Mouse (Mus musculus): ENCODE data around the gene Csdc2. TPM values are rescaled to one million over a fixed set of nuclear protein-coding genes. Genes with fewer than 3 reads are reported as not detected.
"Not testable (repeated sequence)": the region's sequence is repeated elsewhere in the genome, so short reads cannot be mapped to it uniquely, and the experiment has no call there.

The Csdc2 gene
- polyA plus RNA-seq, 1 experiment = 228 TPM

- no peak for DNase-seq (ENCODE audit: extremely low spot score in 1 of 2, low spot score in 1 of 2)
Measured at GRCm38 (mm10) chr15:81952310-81952709, 15.8 kb downstream of the Csdc2 start.

- no peak for DNase-seq (ENCODE audit: extremely low spot score in 1 of 2, low spot score in 1 of 2)
Measured at GRCm38 (mm10) chr15:81954151-81954583, 17.6 kb downstream of the Csdc2 start.

- no peak for DNase-seq (ENCODE audit: extremely low spot score in 1 of 2, low spot score in 1 of 2)
Measured at GRCm38 (mm10) chr15:81954716-81955115, 18.2 kb downstream of the Csdc2 start.

- no peak for DNase-seq (ENCODE audit: extremely low spot score in 1 of 2, low spot score in 1 of 2)
Measured at GRCm38 (mm10) chr15:81955414-81955813, 18.9 kb downstream of the Csdc2 start.

- DNase-seq (ENCODE audit: extremely low spot score in 1 of 2, low spot score in 1 of 2) = peak in 1 of 2 experiments; percentile 75
Measured at GRCm38 (mm10) chr15:81956457-81956856, 19.9 kb downstream of the Csdc2 start.

- DNase-seq (ENCODE audit: extremely low spot score in 1 of 2, low spot score in 1 of 2) = peak in 1 of 2 experiments; percentile 62
Measured at GRCm38 (mm10) chr15:81957598-81957997, 21.0 kb downstream of the Csdc2 start.

- no peak for DNase-seq (ENCODE audit: extremely low spot score in 1 of 2, low spot score in 1 of 2)
Measured at GRCm38 (mm10) chr15:81958906-81959305, 22.3 kb downstream of the Csdc2 start.

GRCm38 (mm10) chr15:81960171-81961077 lies 23.9 kb downstream of the Csdc2 start, which contains the start of gene Pmm1:
TSS of gene Pmm1 (minus strand) at chr15:81960930.
- peak; percentile 96 to 98 for DNase-seq (ENCODE audit: extremely low spot score in 1 of 2, low spot score in 1 of 2)

- no peak for DNase-seq (ENCODE audit: extremely low spot score in 1 of 2, low spot score in 1 of 2)
Measured at GRCm38 (mm10) chr15:81961078-81961451, 24.5 kb downstream of the Csdc2 start.

GRCm38 (mm10) chr15:81964262-81964661 lies 27.7 kb downstream of the Csdc2 start:
- no peak for DNase-seq (ENCODE audit: extremely low spot score in 1 of 2, low spot score in 1 of 2)

GRCm38 (mm10) chr15:81964980-81965545 lies 28.5 kb downstream of the Csdc2 start:
- no peak for DNase-seq (ENCODE audit: extremely low spot score in 1 of 2, low spot score in 1 of 2)

GRCm38 (mm10) chr15:81966062-81966829 lies 29.7 kb downstream of the Csdc2 start:
- DNase-seq (ENCODE audit: extremely low spot score in 1 of 2, low spot score in 1 of 2) = no peak

GRCm38 (mm10) chr15:81967821-81968220 lies 31.3 kb downstream of the Csdc2 start:
- DNase-seq (ENCODE audit: extremely low spot score in 1 of 2, low spot score in 1 of 2) = no peak

GRCm38 (mm10) chr15:81968447-81968846 lies 31.9 kb downstream of the Csdc2 start:
- DNase-seq (ENCODE audit: extremely low spot score in 1 of 2, low spot score in 1 of 2) = no peak

- DNase-seq (ENCODE audit: extremely low spot score in 1 of 2, low spot score in 1 of 2) = no peak
Measured at GRCm38 (mm10) chr15:81969173-81969572, 32.6 kb downstream of the Csdc2 start.

GRCm38 (mm10) chr15:81969635-81970034 lies 33.1 kb downstream of the Csdc2 start:
- DNase-seq (ENCODE audit: extremely low spot score in 1 of 2, low spot score in 1 of 2) = not testable (repeated sequence)

- not testable (repeated sequence) for DNase-seq (ENCODE audit: extremely low spot score in 1 of 2, low spot score in 1 of 2)
Measured at GRCm38 (mm10) chr15:81970498-81970897, 33.9 kb downstream of the Csdc2 start.

- not testable (repeated sequence) for DNase-seq (ENCODE audit: extremely low spot score in 1 of 2, low spot score in 1 of 2)
Measured at GRCm38 (mm10) chr15:81975156-81975555, 38.6 kb downstream of the Csdc2 start.

- no peak for DNase-seq (ENCODE audit: extremely low spot score in 1 of 2, low spot score in 1 of 2)
Measured at GRCm38 (mm10) chr15:81980321-81980720, 43.8 kb downstream of the Csdc2 start, which contains the start of gene 1700029P11Rik. TSS of gene 1700029P11Rik (plus strand) at chr15:81980540.

GRCm38 (mm10) chr15:81982173-81982572 lies 45.6 kb downstream of the Csdc2 start:
- no peak for DNase-seq (ENCODE audit: extremely low spot score in 1 of 2, low spot score in 1 of 2)
